Mouse (Mus musculus): ENCODE results near the gene Coq2. TPM values are rescaled to one million over a fixed set of nuclear protein-coding genes. Genes with fewer than 3 reads are reported as not detected.

Gene Coq2
- total RNA-seq, 2 experiments from 2014 or later, result 68.8 to 69.7 TPM

DNA sequence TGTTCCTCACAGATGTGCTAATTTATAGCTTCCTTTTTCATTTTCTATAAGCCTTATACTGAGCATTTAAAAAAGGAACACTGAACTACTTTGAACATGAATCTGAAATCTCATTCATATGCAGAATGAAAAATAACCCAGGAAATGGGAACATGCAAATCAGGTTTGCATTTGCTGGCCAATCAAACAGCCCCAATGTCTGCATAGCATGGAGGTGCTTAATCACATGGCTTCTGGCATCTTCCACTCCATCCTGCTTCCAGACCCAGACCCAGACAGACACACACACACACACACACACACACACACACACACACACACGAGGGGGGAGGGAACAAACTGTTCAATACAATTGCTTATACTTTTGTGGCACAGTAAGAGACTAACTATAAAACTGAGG is 8.0 kb downstream of the Coq2 start:
- DNase-seq (ENCODE audit: low spot score in 2 of 2), result peak in 1 of 2 experiments; percentile 52
- intact Hi-C loops (cut with DNase I), result no loop called here

DNA sequence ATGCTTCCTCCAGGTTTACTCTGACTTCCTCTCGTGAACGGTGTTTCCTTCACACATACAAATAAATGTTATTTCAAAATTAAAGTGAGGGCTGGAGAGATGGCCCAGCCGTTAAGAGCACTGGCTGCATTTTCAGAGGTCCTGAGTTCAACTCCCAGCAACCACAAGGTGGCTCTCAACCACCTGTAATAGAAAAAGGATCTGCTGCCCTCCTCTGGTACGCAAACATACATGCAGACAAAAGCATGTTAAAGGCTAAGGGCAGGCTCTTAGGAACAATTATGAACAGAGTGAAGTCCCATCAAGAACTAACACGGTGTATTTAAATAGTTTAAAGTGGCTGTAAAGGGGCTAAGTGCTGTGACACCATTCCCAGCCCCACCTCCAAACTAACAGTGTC is 11.1 kb downstream of the Coq2 start:
- intact Hi-C loops (cut with DNase I), result loop anchor here (5.0 kb wide), 1 partner anchor 117 kb away; no protein-coding TSS in a partner anchor
- peak; percentile 44 to 49 for DNase-seq (ENCODE audit: low spot score in 2 of 2)

DNA sequence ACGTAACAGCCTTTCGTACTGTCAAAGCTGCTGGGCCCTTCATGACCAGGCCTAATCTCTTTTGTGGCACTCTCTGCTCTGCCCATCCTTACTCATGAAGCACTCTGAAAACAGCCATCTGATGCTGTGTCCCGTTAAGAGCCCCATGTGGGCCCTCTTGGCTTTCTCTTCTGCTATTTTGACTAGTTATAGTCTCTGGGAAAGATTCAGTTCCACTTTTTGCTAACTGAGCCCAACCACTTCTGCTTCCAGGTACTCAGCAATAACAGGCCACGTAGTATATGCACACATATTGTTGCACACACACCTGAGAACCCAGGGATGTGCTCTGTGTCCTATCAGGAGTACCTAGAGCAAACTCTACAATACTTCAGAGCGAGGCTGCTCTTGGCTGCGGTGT is 11.9 kb downstream of the Coq2 start:
- no peak for DNase-seq (ENCODE audit: low spot score in 2 of 2)
- intact Hi-C loops (cut with DNase I), result loop anchor here (5.0 kb wide), 1 partner anchor 116 kb away; no protein-coding TSS in a partner anchor

DNA sequence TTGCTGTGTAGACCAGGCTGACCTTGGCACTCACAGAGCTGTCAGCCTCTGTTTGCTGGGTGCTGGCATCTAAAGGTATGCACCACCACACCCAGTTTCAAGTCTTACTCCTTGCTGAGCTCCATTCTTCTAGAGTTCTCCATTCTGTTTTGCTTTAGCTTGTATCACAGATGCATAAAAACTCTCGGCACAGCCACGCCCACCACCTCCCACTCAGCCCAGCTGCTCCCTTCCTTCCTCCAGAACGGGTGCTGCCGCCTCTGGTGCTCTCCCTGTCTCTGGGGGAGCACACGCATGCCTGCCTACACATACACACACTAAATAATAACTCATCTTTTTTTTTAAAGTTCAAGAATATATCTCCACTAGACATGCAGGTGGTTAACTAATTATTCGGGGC is 16.5 kb downstream of the Coq2 start:
- DNase-seq (ENCODE audit: low spot score in 2 of 2), result peak; percentile 47 to 58
- intact Hi-C loops (cut with DNase I), result no loop called here

DNA sequence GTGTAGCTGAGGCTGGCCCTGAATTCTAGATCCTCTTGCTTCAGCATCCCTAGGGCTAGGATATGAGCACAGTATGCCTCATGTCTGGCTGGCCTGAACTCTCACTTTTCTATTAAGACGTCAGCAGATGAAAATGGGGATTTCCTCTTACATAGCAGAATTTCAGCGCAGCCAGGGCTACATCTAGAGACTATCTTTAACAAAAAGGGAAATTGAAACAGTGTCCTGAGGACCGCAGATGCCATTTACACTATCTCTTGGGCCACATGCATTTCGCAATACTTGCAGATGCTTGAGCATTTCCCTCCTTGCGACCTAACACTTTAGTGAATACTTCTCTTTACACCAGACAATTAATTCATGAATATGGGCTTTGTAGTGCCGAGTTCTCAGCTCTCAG is 18.6 kb downstream of the Coq2 start:
- intact Hi-C loops (cut with DNase I), result no loop called here
- DNase-seq (ENCODE audit: low spot score in 2 of 2), result no peak

DNA sequence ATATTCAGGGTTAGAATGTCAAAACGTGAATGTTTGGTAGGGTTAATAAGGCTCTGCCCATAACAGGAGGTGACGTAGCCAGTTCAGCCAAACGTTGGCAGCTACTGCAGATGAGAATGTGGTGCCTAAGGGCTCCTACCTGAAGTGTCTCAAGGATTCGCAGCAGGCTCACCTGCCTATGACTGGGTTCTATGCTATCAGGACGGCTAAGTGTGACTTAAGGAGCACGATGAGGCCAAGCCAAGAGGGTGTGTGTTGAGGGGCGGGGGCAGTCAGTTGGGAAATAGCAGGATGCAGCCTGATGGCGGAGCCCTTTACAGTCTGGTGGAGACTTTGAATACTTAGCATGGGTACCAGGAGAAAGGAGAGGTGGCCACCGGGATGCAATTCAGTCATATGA is 22.6 kb downstream of the Coq2 start:
- intact Hi-C loops (cut with DNase I), result no loop called here
- no peak for DNase-seq (ENCODE audit: low spot score in 2 of 2)

DNA sequence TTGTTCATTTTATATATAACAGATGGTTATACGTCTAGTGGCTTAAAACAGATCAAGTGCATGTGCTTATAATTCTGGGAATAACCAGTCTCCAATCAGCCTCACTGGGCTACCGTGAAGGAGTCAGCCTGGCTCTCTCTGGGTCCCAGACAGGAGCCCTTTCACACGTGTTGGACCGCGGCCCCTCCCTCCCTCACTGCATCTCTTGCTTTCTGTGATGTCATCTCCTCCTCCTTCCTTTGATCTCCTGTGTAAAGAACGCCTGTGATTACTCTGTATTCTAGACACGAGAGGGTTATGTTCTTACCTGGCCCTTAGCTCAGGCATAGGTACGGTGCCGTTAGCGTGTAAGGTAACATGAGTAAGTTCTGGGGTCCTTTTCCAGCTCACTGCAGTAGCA is 23.5 kb downstream of the Coq2 start:
- no peak for DNase-seq (ENCODE audit: low spot score in 2 of 2)
- intact Hi-C loops (cut with DNase I), result no loop called here

DNA sequence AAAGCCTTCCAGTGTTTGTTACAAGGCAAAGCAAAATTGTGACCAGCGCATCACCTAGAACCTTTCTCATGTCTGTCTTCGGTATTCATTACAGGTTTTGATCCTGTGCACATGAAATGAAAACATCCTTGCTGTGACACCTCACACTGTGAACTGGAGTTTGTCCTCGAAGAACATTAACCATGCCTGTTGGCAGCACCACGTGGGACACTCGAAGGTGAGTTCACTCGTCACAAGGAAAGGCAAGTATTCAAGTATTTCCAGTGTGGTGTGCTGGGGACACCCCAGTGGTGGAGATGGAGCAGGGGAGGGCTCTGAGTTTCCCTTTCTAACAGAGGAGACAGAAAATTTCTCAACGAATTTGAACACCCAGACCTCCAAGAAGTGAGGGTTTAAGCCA is 24.0 kb downstream of the Coq2 start:
- intact Hi-C loops (cut with DNase I), result no loop called here
- no peak for DNase-seq (ENCODE audit: low spot score in 2 of 2)

DNA sequence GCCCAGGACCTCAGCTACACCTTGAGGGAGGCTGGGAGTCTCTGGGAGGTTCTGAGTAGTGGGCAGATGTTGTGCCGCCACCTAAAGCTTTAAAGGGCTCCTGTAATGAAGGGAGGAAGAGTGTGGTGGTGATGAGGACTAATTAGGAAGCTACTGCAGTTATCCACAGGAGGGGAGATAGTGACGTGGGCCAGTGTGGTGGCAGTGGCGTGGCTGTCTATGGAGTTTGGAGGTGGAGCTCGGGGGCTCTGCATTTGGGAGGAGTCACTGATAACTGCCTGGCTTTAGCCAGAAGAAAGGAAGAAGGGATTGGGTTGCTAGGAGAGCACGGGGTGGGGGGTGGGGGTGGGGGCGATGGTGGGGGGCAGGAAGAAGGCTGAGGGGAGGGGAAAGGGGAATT is 26.4 kb downstream of the Coq2 start:
- no peak for DNase-seq (ENCODE audit: low spot score in 2 of 2)
- intact Hi-C loops (cut with DNase I), result no loop called here

DNA sequence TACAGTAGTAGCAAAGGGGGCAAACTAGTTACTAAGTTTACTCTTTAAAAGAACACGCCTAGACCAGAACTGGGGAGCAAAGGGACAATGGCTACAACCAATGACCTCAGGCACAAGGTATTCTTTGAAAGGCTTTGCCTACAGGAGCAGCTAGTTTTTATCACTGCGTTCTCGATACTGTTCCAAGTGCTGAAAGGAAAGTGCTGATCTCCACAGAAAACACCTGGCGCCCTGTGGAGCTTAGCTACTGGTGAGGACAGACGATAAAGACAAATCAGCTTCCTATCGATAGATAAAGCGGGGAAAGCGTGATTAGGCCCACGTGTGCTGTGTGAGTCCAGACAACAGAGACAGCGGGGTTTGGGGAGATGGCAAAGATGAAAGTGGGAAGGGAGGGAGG is 26.9 kb downstream of the Coq2 start:
- no peak for DNase-seq (ENCODE audit: low spot score in 2 of 2)
- intact Hi-C loops (cut with DNase I), result no loop called here

DNA sequence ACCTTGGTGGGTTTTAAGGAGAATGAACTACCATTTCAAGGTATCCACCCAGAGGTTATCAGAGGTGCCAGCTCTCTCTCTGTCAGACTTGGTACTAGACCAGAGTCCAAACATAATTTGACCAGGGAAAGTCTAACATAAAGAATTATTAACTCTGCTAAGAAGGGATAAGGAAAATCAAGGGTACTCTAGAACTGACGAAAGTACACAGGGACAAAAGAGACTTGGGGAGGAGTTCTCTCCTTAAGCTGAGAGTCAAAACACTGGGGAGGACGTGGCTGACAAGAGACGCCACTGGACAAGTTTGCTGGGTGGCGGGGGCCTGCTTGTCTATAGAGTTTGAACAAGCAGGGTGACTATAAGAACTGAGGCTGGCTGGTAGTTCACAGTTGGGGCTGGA is 28.4 kb downstream of the Coq2 start:
- intact Hi-C loops (cut with DNase I), result no loop called here
- no peak for DNase-seq (ENCODE audit: low spot score in 2 of 2)

DNA sequence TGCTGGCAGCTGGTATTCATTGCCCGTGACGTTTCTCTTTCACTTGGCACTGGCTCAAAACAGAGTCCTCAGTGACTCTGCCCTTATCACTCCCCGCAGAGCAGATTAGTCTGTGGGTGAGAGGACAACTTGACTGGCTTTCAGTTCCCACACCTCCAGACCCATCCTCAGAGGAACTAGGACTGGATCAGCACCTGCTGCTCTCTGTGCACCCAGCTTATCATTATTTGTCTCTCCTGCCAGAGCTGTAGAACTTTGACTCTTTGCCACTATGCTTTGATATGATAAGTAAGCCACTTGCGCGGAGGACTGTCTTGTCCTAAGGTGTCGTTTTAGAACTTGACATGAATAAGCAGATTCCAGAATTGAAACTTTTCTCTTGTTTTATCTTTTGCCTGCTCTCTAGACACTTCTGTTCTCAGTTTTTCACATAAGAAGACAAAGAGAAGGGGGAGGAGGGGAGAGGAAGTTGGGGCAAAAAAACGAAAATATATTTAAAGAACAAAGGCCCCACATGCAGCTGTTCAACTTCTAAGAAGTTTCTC is 30.9 kb downstream of the Coq2 start:
- intact Hi-C loops (cut with DNase I), result no loop called here
- DNase-seq (ENCODE audit: low spot score in 2 of 2), result no peak

DNA sequence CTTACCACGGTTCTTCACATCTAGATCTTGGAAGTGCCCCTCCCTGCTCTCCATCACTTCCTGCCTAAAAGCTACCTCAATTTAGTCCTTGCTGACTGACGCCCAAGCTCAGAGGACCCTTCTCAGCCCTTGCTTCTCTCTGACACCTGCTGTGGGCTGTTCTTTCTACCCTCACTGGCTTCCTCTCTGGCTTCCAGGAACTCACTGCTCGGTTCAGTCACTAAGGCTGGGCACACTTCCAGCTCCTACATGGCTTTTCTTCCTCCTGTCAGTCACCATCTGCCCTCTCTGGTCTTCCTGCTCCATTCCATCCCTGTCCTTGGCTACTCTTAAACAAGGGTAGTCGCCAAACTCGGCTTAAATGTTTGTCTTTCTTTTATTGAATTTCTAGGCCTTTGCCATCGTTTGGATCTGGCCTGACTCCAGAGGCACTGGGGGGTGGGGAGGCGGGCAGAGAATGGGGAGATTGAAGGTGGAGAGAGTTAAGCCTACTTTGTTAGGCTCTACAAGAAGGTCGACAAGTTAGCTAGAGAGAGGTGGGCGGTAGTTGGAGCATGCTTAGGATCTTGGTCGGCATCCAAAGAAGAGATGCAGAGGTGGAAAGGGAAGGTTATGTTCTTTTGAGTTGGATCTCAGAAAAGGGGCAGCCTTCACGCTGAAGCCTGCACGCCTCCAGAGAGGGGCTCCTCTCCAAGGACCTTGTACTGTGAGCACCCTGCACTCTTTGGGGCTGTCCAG is 31.5 kb downstream of the Coq2 start:
- intact Hi-C loops (cut with DNase I), result no loop called here
- DNase-seq (ENCODE audit: low spot score in 2 of 2), result peak in 1 of 2 experiments; percentile 61

DNA sequence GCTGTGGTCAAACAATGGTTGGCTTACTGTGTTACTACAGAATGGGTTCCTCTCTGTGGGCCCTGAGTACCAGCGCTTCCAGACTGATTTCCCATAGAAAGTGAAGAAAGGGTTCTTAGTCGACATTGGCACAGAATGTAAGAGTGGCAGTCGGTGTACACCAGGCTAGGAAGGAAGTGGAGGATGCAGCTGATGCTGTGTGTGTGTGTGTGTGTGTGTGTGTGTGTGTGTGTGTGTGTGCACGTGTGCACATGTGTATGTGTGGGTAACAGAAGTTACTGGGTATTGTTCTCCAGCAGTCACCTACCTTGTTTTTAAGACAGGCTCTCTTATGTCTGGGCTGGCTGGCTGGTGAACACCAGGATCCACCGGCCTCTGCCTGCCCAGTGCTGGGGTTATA is 32.6 kb downstream of the Coq2 start:
- intact Hi-C loops (cut with DNase I), result no loop called here

DNA sequence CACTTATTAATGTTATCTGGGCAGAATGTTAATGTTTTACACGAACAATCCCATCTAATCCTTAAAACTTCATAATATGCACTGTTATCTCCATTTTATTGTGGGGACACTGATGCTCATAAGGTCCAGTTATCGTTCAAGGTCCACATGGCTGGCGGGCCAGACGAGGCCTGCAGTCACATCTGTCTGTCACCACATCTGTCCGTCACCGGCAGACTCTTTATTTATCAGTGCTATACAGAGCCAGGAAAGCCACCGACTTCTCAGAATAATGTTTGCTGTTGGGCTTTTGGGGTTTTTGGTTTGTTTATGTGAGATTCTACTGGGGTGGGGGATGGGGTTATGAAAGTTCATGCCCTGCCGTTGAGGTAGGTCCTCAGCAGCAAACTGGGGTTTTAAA is 36.5 kb downstream of the Coq2 start:
- no peak for DNase-seq (ENCODE audit: low spot score in 2 of 2)
- intact Hi-C loops (cut with DNase I), result no loop called here

More for the DNA sequence above, 32.6 kb downstream of the Coq2 start:
- DNase-seq (ENCODE audit: low spot score in 2 of 2), result no peak

DNA sequence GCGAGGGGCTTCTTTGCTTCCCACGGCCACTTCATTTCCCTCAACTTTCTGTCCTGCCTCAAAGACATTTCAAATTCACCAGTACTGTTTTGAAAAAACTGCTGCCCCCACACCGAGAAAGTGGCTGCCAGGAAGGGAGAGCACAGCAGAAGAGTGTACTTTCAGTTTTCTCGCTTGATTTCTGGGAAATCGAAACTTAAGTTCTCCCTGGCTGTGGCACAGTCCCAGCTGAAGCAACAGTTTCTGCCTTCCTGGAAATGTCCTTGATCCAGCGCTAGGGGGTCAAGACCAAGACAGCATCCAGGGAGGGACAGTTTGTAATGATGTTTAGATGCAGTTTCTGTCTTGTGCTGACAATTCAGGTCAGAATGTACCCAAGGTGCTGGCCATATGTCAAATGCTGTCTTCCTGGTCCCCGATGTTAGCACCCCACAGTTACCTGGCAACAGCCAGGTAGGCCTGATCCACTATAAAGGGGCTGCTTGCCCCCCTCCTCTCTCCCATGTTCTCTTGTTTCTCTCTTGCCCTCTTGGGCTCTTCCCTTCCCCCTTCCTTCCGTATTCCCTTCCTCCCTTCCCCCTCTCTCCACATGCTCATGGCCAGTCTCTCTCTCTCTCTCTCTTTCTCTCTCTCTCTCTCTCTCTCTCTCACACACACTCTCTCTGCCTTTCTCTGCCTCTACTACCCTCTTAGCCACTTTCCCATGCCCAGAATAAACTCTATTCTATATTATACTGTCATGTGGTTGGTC is 38.0 kb downstream of the Coq2 start:
- peak in 1 of 2 experiments; percentile 15 for DNase-seq (ENCODE audit: low spot score in 2 of 2)
- intact Hi-C loops (cut with DNase I), result no loop called here

DNA sequence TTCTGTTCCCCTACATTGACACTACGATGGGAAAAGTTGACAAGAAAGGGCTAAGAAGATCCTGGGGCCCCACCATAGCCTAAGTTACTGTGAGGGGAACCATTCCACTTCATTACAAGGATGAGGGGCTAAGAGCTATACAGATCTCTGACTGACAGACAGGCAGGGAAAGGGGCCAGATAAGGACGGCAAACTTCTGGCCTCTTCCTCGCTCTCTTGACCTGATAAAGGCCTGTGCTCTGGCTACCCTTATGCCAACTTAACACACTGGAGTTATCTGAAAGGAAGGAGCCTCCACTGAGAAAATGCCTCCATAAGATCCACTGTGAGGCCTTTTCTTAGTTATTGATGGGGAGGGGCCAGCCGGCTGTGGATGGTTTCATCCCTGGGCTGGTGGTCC is 39.0 kb downstream of the Coq2 start:
- intact Hi-C loops (cut with DNase I), result no loop called here
- DNase-seq (ENCODE audit: low spot score in 2 of 2), result no peak

DNA sequence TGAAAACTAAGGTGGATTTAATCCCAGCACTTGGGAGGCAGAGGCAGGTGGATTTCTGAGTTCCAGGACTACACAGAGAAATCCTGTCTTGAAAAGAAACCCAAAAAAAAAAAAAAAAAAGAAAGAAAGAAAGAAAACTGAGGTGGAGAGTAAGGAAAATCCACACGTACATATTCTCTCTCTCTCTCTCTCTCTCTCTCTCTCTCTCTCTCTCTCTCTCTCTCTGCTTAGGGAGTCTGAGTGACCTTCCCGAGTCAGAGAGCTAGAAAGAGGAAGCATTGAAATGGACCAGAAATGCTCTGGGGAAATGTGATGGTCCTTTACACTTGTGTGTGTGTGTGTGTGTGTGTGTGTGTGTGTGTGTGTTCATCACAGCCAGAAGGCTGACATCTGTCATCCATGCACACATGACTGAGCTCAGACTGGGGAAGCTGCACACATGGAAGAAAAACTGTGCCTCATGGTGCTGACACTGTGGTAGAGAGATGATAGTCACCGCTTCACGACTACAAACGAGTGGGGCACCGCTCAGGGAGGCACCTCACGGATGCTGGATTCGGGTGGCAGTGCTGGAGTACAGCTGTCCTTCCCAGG is 40.0 kb downstream of the Coq2 start:
- no peak for DNase-seq (ENCODE audit: low spot score in 2 of 2)
- intact Hi-C loops (cut with DNase I), result no loop called here

DNA sequence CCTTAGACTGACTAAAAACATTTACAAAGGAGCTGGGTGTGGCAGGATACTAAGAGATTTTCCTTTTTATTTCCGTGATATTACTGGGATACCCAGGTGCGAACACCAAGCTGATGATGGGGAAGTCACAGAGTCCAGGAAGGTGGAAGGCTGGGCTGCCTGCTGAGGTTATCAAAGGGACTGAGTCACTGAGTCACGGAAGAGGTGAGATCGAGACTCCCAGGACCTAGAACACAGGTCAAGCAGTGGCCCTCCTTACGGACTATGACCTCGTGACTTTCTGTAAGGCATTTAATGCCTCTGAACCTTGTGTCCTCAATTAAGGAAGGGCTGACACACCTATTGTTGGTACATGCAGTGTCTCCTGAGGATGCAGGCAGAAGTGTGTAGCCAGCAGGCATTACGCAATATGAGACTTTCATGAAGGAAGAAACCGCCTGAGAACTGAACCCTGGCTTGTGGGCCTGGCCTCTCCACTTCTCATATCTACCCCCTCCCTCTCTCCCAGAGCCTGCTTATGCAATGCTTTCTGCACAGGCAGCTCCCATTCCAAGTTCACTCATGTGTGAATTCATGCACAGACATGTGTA is 42.3 kb downstream of the Coq2 start:
- intact Hi-C loops (cut with DNase I), result no loop called here
- no peak for DNase-seq (ENCODE audit: low spot score in 2 of 2)

DNA sequence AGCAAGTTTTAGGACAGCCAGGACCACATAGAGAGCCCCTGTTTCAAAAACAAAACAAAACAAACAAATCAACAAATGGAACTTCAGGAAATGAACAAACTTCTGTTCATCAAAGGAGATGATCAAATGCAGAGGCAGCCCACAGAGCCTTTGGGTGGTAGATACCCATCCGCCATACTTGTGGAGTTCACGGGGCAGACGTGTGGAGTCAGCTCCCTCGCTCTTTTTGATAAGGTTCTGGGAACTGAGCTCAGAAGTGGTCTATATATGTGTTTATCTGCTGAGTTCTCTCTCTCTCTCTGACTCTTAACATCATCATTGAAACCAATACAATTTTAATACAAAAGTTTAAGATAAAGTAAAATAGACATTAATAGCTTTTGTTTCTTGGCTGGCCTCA is 46.1 kb downstream of the Coq2 start:
- intact Hi-C loops (cut with DNase I), result no loop called here
- DNase-seq (ENCODE audit: low spot score in 2 of 2), result no peak
